Mouse (Mus musculus) midbrain, embryonic 14.5 days (tissue): Measurements from ENCODE around the gene Zcchc2. TPM values are rescaled to one million over a fixed set of nuclear protein-coding genes. Genes with fewer than 3 reads are reported as not detected.
A peak's percentile ranks its signal among the peaks of the same experiment; 100 is the strongest.

Source experiments
- ATAC-seq: fragments of 200-750 bp; cut with Nextera tagmentation; 2 replicates; pipeline ENCODE4 v1.8.0; 2017; ENCODE audit warnings: moderate number of reproducible peaks, moderate library complexity; ENCODE audit not compliant: low FRiP score, low TSS enrichment
- DNase-seq: peaks from one replicate; pipeline ENCODE4 v3.0.0-alpha.2; 2015
- H3K27ac ChIP-seq: fragments of 300-500 bp; sonication (generic); replicated peaks from 2 replicates; pipeline ENCODE4 v1.5.1; 2014; ENCODE audit warnings: mild to moderate bottlenecking, low read depth, low read length, moderate library complexity
- H3K27me3 ChIP-seq: fragments of 300-500 bp; sonication (generic); 2 replicates; pipeline ENCODE4 v1.6.1; 2014; ENCODE audit warnings: low read length, control low read depth, mixed read lengths; ENCODE audit not compliant: control insufficient read depth, insufficient read depth
- H3K36me3 ChIP-seq: fragments of 300-500 bp; sonication (generic); 2 replicates; pipeline ENCODE4 v1.6.1; 2014; ENCODE audit warnings: low read length, control low read depth; ENCODE audit not compliant: control insufficient read depth, insufficient read depth
- H3K4me1 ChIP-seq: fragments of 300-500 bp; sonication (generic); 2 replicates; pipeline ENCODE4 v1.6.1; 2014; ENCODE audit warnings: mild to moderate bottlenecking, antibody characterized with exemption, low read length, control low read depth; ENCODE audit not compliant: control insufficient read depth, insufficient read depth
- H3K4me2 ChIP-seq: fragments of 300-500 bp; sonication (generic); 2 replicates; pipeline ENCODE4 v1.6.1; 2014; ENCODE audit warnings: mild to moderate bottlenecking, low read length, moderate library complexity
- H3K4me3 ChIP-seq: fragments of 300-500 bp; sonication (generic); replicated peaks from 2 replicates; pipeline ENCODE4 v1.5.1; 2014; ENCODE audit warnings: low read depth, low read length
- H3K9ac ChIP-seq: fragments of 300-500 bp; sonication (generic); replicated peaks from 2 replicates; pipeline ENCODE4 v1.6.1; 2014; ENCODE audit warnings: mild to moderate bottlenecking, low read length, moderate library complexity
- H3K9me3 ChIP-seq: fragments of 300-500 bp; sonication (generic); 2 replicates; pipeline ENCODE4 v1.6.1; 2016; ENCODE audit warnings: low read length, control low read depth, mixed read lengths; ENCODE audit not compliant: control insufficient read depth
- WGBS: fragments of 180-500 bp; shearing (Covaris S2); extraction: QIAGEN DNeasy Blood & Tissue Kit; methylation state at CpG from one replicate; pipeline ENCODE4 v1.1.7; 2014; 5-methylcytosine and 5-hydroxymethylcytosine counted together
- polyA plus RNA-seq: library from polyadenylated mRNA; unstranded; fragments of >200 nt; fragmentation: Nextera tagmentation; extraction: Ambion mirVana; gene quantifications from 2 replicates; pipeline ENCODE4 v1.2.1, GENCODE M21; 2014

Gene Zcchc2
- polyA plus RNA-seq, 1 experiment from 2014 or later, result 2.8 TPM

DNA sequence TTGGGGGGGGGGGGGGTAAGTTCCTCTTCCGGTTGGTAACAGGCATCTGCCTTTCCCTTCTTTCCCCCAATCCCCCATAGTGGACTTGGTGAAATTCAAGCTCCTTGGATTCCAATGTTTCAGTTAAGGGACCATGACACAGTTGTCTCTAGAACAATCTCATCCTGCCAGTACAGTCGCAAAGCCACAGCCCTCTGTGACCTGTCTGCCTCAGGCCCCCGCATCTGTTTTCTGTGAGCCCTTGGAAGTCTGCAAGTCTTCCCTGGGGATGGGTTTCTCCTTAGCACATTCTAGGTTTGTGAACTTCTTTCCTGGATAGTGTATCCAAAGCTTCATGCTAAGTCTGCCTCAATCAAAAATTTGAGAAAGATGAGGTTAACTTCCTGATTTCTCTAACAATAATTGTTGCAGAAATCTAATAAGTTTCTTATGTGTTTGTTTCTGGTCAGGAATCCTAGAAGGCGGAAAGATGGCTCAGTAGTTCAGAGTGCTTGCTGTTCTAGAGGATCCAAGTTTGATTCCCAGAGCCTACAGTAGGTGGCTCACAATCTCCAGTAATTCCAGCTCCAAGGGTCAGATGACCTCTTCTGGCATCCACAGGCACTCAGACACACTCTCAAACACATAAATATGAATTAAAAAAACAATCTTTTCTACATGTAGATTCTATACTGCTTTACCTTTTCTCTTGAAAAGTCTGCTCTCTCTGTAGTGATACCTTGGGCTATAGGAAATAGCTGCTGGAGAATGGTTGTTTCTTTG is 69.5 kb downstream of the Zcchc2 start:
- H3K36me3 ChIP-seq, result no peaks in the 10 kb centered on the region
- DNase-seq, result no peak
- no peaks in the 10 kb centered on the region for H3K27me3 ChIP-seq
- no peak for ATAC-seq
- H3K4me3 ChIP-seq, result no peak overlapping the region
- H3K4me2 ChIP-seq, result no peak overlapping the region
- WGBS, result 92% methylated on average over 4 of the region's 4 CpGs
- H3K9ac ChIP-seq, result no peak overlapping the region
- H3K4me1 ChIP-seq, result no peaks in the 10 kb centered on the region
- H3K27ac ChIP-seq, result no peak overlapping the region
- no peaks in the 10 kb centered on the region for H3K9me3 ChIP-seq

DNA sequence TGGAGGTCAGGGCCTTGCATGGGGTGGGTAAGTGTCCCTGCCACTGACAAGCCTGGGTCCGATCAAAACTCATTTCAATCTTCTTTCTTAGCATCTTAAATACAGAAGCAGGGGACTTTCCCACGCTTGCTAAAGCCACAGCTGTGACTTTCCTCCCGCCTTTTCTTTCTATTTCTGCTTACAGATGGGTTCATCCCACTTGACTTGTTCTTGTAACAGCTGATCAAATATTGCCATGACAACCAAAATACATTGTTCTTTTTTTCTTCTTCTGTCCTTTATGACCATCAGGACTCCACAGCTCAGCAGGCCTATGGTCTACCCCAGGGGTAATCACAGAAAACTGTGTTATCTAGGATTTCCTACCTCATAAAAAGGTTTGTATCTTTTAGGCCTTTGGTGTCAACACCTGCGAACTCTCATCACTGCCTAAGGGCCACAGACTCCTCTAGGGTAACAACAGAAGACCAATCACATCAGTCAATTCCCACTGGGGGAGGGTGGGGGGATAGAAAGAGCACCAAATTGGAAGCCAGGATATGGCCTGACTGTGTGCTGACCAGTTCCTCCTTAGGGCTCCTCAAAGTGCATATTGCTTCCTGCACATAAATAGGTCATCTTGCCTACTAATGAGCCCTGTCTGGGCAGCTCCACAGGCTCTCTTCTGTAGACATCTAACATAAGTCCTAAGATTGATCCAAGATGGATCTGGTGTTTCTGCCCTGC is 71.1 kb downstream of the Zcchc2 start:
- H3K4me2 ChIP-seq, result no peak overlapping the region
- no peak for ATAC-seq

DNA sequence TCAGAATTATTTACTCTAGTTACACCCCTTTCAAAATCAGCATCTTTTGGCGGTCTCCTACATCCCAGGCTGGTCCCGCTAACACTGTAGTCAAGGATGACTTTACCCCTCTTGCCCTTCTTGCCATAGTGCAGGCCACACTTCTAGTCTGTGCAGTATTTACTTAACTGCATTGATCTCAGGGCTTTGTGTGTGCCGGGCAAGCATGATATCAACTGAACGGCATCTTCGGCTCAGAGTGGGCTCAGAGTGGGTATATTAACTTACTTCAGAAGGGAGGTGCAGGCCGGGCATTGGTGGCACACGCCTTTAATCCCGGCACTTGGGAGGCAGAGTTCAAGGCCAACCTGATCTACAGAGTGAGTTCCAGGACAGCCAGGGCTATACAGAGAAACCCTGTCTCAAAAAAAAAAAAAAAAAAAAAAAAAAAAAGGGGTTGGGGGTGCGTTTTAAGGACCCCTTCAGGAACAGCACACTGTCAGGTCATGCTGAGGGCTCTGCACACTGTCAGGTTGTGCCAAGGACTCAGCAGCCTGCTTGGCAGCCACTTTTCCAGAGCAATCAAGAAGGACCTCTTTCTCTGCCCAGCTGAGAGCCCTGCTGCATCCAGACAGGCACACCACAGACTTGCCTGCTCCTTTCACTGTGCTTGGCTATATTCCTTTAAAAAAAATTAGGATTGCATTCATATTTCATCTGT is 72.8 kb downstream of the Zcchc2 start:
- Histone ChIP-seq H3K4me2 (no peak overlapping the region), H3K9me3 (no peaks in the 10 kb centered on the region), H3K4me1 (0 out of 2 replicates have a peak, but pooled peaks cover 3% of the 10 kb centered on the region), H3K27ac (no peak overlapping the region), H3K27me3 (no peaks in the 10 kb centered on the region), H3K4me3 (no peak overlapping the region), H3K36me3 (no peaks in the 10 kb centered on the region), H3K9ac (no peak overlapping the region)
- DNase-seq, result no peak
- no peak for ATAC-seq
- 90% methylated on average over 9 of the region's 9 CpGs for WGBS

More for the DNA sequence above, 71.1 kb downstream of the Zcchc2 start:
- WGBS, result 58% methylated on average over 4 of the region's 4 CpGs
- H3K27me3 ChIP-seq, result no peaks in the 10 kb centered on the region
- H3K4me3 ChIP-seq, result no peak overlapping the region
- H3K27ac ChIP-seq, result no peak overlapping the region
- H3K9me3 ChIP-seq, result no peaks in the 10 kb centered on the region
- 0 out of 2 replicates have a peak, but pooled peaks cover 3% of the 10 kb centered on the region for H3K4me1 ChIP-seq
- no peak for DNase-seq
- H3K9ac ChIP-seq, result no peak overlapping the region
- no peaks in the 10 kb centered on the region for H3K36me3 ChIP-seq

DNA sequence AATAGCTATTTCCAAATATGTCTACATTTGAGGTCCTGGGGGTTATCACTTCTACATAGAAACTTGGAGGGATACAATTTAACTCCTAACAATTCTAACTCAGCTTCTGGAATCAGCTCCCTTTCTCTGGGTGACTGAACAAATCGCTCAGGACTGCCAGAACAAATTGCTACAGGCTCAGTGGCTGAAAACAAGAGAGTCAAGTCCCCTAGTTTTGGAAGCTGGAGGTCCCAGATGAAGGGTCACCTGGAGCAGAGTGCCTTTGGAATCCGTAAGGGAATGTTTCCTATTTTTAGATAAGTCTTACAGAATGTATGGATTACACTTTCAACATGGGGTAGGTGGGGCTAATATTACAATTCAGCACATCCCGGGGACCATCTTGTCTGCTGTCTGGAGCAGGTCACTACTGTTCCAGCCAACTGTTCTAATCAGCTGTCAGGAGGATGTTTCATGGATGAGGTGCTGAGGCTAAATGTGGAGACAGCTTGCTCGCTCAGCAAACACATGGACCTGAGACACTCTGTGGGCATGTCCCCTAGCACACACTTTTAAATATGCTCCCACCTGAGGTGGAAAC is 73.5 kb downstream of the Zcchc2 start:
- Histone ChIP-seq H3K27me3 (no peaks in the 10 kb centered on the region), H3K4me2 (no peak overlapping the region), H3K36me3 (no peaks in the 10 kb centered on the region), H3K4me3 (no peak overlapping the region), H3K9me3 (no peaks in the 10 kb centered on the region), H3K9ac (no peak overlapping the region), H3K4me1 (0 out of 2 replicates have a peak, but pooled peaks cover 3% of the 10 kb centered on the region), H3K27ac (no peak overlapping the region)
- WGBS, result 79% methylated on average over 4 of the region's 4 CpGs
- DNase-seq, result no peak
- no peak for ATAC-seq

DNA sequence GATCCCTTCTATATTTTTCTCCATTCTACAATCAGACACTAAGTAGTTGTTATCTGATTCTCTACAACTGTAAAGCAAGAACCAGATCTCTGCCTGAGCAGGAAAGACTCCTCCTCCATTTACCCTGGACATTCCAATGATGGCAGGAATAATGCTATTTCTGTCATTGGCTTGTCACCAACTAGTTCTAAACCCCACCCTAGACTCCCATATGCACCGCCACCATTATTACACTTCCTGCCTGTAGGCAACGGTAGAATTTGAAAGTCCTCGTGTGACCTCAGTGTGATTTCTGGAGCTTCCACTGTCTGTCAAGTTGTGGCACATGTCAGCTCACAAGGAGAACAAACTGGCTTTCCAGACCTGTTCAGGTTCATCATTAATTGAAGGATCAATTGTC is 74.1 kb downstream of the Zcchc2 start:
- Histone ChIP-seq H3K4me3 (no peak overlapping the region), H3K4me2 (no peak overlapping the region), H3K4me1 (0 out of 2 replicates have a peak, but pooled peaks cover 3% of the 10 kb centered on the region), H3K9me3 (no peaks in the 10 kb centered on the region), H3K27ac (no peak overlapping the region), H3K9ac (no peak overlapping the region), H3K27me3 (no peaks in the 10 kb centered on the region), H3K36me3 (no peaks in the 10 kb centered on the region)
- 78% methylated on average over 3 of the region's 3 CpGs for WGBS
- ATAC-seq, result no peak
- no peak for DNase-seq

DNA sequence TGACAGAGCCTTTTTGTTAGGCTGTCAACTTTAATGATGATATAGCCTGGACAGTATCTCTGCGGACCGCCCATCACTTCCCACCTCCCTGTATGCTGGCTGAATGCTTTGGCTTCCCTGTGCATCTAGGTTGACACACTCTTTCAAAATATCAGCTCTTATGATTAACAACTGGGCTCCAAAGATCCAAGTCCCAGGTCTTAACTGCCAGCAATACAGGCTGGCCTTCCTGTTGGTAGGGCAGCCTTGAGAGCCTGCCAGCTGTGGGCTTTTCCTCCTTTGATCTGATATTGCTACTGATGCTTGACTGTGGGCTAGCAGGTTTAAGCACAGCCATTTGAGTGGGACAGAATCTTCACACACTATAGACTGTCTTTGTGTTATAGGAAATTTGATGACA is 74.5 kb downstream of the Zcchc2 start:
- DNase-seq (no peak), ATAC-seq (no peak)
- Histone ChIP-seq H3K4me3 (no peak overlapping the region), H3K27ac (no peak overlapping the region), H3K4me1 (0 out of 2 replicates have a peak, but pooled peaks cover 3% of the 10 kb centered on the region), H3K36me3 (no peaks in the 10 kb centered on the region), H3K9ac (no peak overlapping the region), H3K4me2 (no peak overlapping the region), H3K27me3 (no peaks in the 10 kb centered on the region), H3K9me3 (no peaks in the 10 kb centered on the region)
- WGBS, result 86% methylated on average over 2 of the region's 2 CpGs

DNA sequence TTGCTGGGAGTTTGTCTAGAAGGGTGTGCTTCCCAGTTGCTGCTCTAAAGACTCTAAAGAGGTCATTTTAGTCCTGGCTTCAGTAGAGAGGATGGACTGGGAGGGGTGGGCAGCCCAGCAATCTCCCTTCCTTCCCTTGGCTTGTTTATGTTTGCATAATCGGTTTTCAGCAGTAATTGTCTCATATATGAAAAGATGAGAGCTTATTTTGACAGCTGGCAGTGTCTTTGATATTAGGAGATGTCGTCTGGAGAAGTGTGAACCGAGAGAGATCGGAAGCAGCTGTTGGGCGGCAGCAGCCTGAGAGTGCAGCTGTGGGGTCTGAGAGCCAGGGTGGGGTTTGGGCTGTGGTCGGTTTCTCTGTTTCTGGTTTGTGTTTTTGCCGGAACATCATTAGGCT is 75.5 kb downstream of the Zcchc2 start:
- no peak overlapping the region for H3K4me3 ChIP-seq
- DNase-seq (peak; percentile 19), ATAC-seq (no peak)

DNA sequence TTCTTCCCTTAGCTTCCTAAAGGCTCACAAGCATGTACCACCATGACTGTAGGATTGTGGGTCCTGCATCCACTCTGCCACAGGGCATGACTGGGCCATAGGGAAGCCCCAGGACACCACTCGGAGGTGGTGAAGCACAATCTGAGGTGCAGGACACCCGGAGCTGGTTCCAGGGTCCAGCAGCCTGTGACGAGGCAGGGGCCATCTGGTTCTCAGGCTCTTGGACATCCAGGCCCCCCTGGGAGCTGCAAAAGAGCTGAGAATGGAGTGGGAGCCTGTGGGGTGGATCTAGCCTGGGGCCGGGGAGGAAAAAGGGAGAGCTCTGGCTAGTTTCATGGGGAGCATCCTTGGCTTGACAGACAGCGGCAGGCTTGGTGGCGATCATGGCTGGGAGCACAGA is 77.1 kb downstream of the Zcchc2 start:
- no peak overlapping the region for H3K4me2 ChIP-seq
- no peaks in the 10 kb centered on the region for H3K9me3 ChIP-seq
- H3K27me3 ChIP-seq, result no peaks in the 10 kb centered on the region
- H3K9ac ChIP-seq, result no peak overlapping the region
- no peak overlapping the region for H3K27ac ChIP-seq
- no peaks in the 10 kb centered on the region for H3K36me3 ChIP-seq
- H3K4me3 ChIP-seq, result no peak overlapping the region
- ATAC-seq (no peak), DNase-seq (no peak)
- 87% methylated on average over 6 of the region's 6 CpGs for WGBS
- peaks cover 12% of the 10 kb centered on the region for H3K4me1 ChIP-seq

More for the DNA sequence above, 75.5 kb downstream of the Zcchc2 start:
- WGBS, result 53% methylated on average over 7 of the region's 7 CpGs
- Histone ChIP-seq H3K9me3 (no peaks in the 10 kb centered on the region), H3K4me2 (no peak overlapping the region), H3K4me1 (0 out of 2 replicates have a peak, but pooled peaks cover 3% of the 10 kb centered on the region), H3K27me3 (no peaks in the 10 kb centered on the region), H3K27ac (no peak overlapping the region), H3K9ac (no peak overlapping the region; the same call in 1 of the 2 replicates), H3K36me3 (no peaks in the 10 kb centered on the region)
